Mouse (Mus musculus) bone marrow, adult 2 months (tissue): ENCODE data around the gene Kcnh1.

Source experiments
- CTCF ChIP-seq: fragments of 200-500 bp; IDR thresholded peaks from 2 replicates; pipeline ENCODE4 v1.5.1; 2011; ENCODE audit warnings: low read length, control low read depth; ENCODE audit not compliant: control insufficient read depth, insufficient read depth
- POLR2A ChIP-seq: fragments of 200-500 bp; IDR thresholded peaks from 2 replicates; pipeline ENCODE4 v1.6.1; 2011; ENCODE audit warnings: low read depth, mild to moderate bottlenecking, control low read depth, low read length, borderline replicate concordance; ENCODE audit not compliant: control insufficient read depth

DNA sequence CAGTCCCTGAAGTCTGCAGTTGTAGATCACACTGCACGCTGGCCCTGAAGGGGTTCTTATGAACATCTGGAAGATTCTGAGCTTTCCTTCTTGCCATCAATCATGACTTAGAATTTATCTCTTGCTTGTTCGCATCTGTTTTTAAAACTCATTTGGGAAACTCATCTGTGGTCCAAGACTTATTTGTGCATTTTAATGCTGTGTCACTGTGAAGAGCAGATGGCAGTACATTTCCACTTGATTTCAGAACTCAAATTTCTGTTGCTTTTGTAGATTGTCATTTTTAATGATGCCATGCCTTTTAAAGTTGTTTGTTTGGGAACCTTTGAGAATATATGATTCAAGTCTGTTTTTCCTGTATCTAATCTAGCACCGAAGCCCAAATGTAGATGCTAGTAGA lies 19.1 kb upstream of the Kcnh1 start:
- TF ChIP-seq CTCF (no peak), POLR2A (no peak)
